Mouse (Mus musculus): Measurements from ENCODE around the gene Tmem215. TPM values are rescaled to one million over a fixed set of nuclear protein-coding genes. Genes with fewer than 3 reads are reported as not detected.

Tmem215 gene
- polyA plus RNA-seq (2012; ENCODE audit: low replicate concordance): 0.05 and 0.53 TPM in 2 replicates

GRCm38 (mm10) chr4:40471880-40472279, at the start of gene Tmem215:
Tmem215 (plus strand) TSS chr4:40472180.

Other genes starting within 250 kb of the Tmem215 start
- 2.5 and 6.8 TPM in 2 replicates for gene Ddx58, start 232.4 kb upstream of the Tmem215 start, polyA plus RNA-seq (2012; ENCODE audit: low replicate concordance)
- 27.0 and 35.0 TPM in 2 replicates for gene Smim27, start 202.6 kb upstream of the Tmem215 start, polyA plus RNA-seq (2012; ENCODE audit: low replicate concordance)
- gene Topors, start 202.3 kb upstream of the Tmem215 start, polyA plus RNA-seq (2012; ENCODE audit: low replicate concordance): 10.1 and 10.5 TPM in 2 replicates
- gene Ndufb6, start 192.8 kb upstream of the Tmem215 start, polyA plus RNA-seq (2012; ENCODE audit: low replicate concordance): 76.0 and 93.6 TPM in 2 replicates
- gene Aptx, start 231.0 kb downstream of the Tmem215 start, polyA plus RNA-seq (2012; ENCODE audit: low replicate concordance): 1.5 and 6.8 TPM in 2 replicates
- 24.6 and 88.9 TPM in 2 replicates for gene Dnaja1, start 250.0 kb downstream of the Tmem215 start, polyA plus RNA-seq (2012; ENCODE audit: low replicate concordance)

All from hematopoietic multipotent progenitor cell, adult 10-12 weeks (in vitro differentiated cells).